Mouse (Mus musculus) liver, embryonic 14.5 days (tissue): ENCODE data around the gene Gna12. TPM values are rescaled to one million over a fixed set of nuclear protein-coding genes. Genes with fewer than 3 reads are reported as not detected.
A peak's percentile ranks its signal among the peaks of the same experiment; 100 is the strongest.

ENCODE experiments used
- ATAC-seq: fragments of 200-750 bp; cut with Nextera tagmentation; 2 replicates; pipeline ENCODE4 v1.8.0; 2017; ENCODE audit warnings: moderate number of reproducible peaks, mild to moderate bottlenecking, moderate library complexity; ENCODE audit not compliant: insufficient read depth
- DNase-seq, 3 experiments: peaks; one replicate each; pipeline ENCODE4 v3.0.0-alpha.2; 2012 to 2013; ENCODE audit warnings: low read depth in 3 of 3, low spot score in 3 of 3
- H3K27ac ChIP-seq: fragments of 300-500 bp; sonication (generic); 2 replicates; pipeline ENCODE4 v1.5.1; 2014; ENCODE audit warnings: moderate library complexity, mild to moderate bottlenecking, control low read depth, inconsistent platforms
- H3K27me3 ChIP-seq: fragments of 300-500 bp; sonication (generic); 2 replicates; pipeline ENCODE4 v1.6.1; 2014; ENCODE audit warnings: mild to moderate bottlenecking, low read length, moderate library complexity; ENCODE audit not compliant: control insufficient read depth, insufficient read depth
- H3K36me3 ChIP-seq: fragments of 300-500 bp; sonication (generic); replicated peaks from 2 replicates; pipeline ENCODE4 v1.6.1; 2014; ENCODE audit warnings: low read depth; ENCODE audit not compliant: control insufficient read depth, insufficient read depth
- H3K4me1 ChIP-seq, 2 experiments: fragments of 200-500 bp in 1 of 2; fragments of 300-500 bp in 1 of 2; sonication (generic) in 1 of 2; replicated peaks; 2 replicates each; pipeline ENCODE4 v1.6.1; 2012 to 2014; ENCODE audit warnings: antibody characterized with exemption in 1 of 2, inconsistent platforms in 1 of 2, low read length in 1 of 2; ENCODE audit not compliant: control insufficient read depth in 2 of 2, insufficient read depth in 2 of 2
- H3K4me2 ChIP-seq: fragments of 300-500 bp; sonication (generic); 2 replicates; pipeline ENCODE4 v1.6.1; 2014; ENCODE audit warnings: low read depth, mild to moderate bottlenecking, control low read depth, moderate library complexity
- H3K4me3 ChIP-seq, 2 experiments: fragments of 200-500 bp in 1 of 2; fragments of 300-500 bp in 1 of 2; sonication (generic) in 1 of 2; 2 replicates each; pipeline ENCODE4 v1.5.1; 2012 to 2014; ENCODE audit warnings: low read depth in 2 of 2, low read length in 2 of 2, mild to moderate bottlenecking in 2 of 2, control low read depth in 1 of 2, inconsistent platforms in 1 of 2, moderate library complexity in 1 of 2; ENCODE audit not compliant: insufficient read depth in 1 of 2
- H3K9ac ChIP-seq: fragments of 300-500 bp; sonication (generic); replicated peaks from 2 replicates; pipeline ENCODE4 v1.6.1; 2014; ENCODE audit warnings: mild to moderate bottlenecking, control low read depth, moderate library complexity
- H3K9me3 ChIP-seq: fragments of 300-500 bp; sonication (generic); 2 replicates; pipeline ENCODE4 v1.6.1; 2016; ENCODE audit warnings: low read length, mixed read lengths; ENCODE audit not compliant: control insufficient read depth
- CTCF ChIP-seq: IDR thresholded peaks from 2 replicates; pipeline ENCODE4 v1.5.1; 2016; ENCODE audit warnings: antibody characterized with exemption, low read depth, control low read depth
- EP300 ChIP-seq: IDR thresholded peaks from 2 replicates; pipeline ENCODE4 v1.6.1; 2016; ENCODE audit warnings: antibody characterized with exemption, low read depth
- WGBS: fragments of 180-500 bp; shearing (Covaris S2); extraction: QIAGEN DNeasy Blood & Tissue Kit; methylation state at CpG from one replicate; pipeline ENCODE4 v1.1.7; 2014; ENCODE audit not compliant: insufficient replicate concordance; 5-methylcytosine and 5-hydroxymethylcytosine counted together
- polyA plus RNA-seq, 2 experiments: library from polyadenylated mRNA; depleted of rRNA in 1 of 2; stranded (reverse) in 1 of 2; unstranded in 1 of 2; fragments of >200 nt; fragmentation: Nextera tagmentation in 1 of 2; extraction: Ambion mirVana in 1 of 2; gene quantifications; 2 replicates each; pipeline versions ENCODE4 v1.2.1 to v1.2.3; 2012 to 2014

Gene Gna12
- polyA plus RNA-seq, 2 experiments = 5.4 to 14.2 TPM

DNA sequence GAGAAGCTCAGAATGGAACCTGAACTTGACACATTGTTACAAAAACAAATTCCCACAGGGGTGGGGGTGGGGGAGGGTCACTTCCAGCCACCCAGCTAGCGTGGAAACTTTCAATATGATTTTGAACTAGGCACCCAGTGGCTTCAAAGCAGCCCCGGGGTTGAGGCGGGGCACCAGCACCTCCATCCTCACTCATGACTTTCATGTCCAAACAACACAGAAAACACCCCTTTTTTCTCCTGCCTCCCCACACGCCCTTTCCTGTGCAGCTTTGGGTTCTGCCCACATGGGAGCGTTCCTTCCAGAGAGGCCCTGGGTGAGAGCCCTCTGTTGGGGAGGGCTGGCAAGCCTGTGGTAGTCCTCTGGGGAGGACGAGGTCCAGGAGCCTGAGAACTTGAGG, 41.0 kb upstream of the Gna12 start:
- no peak overlapping the region for H3K27ac ChIP-seq
- H3K9me3 ChIP-seq = no peaks in the 10 kb centered on the region
- no peak overlapping the region for H3K4me2 ChIP-seq
- H3K27me3 ChIP-seq = no peaks in the 10 kb centered on the region
- DNase-seq = no peak
- 51% methylated on average over 6 of the region's 6 CpGs for WGBS
- H3K4me3 ChIP-seq = no peak overlapping the region
- TF ChIP-seq CTCF = no peak
- TF ChIP-seq EP300 = no peak
- H3K36me3 ChIP-seq = no peaks in the 10 kb centered on the region
- ATAC-seq = no peak
- H3K4me1 ChIP-seq = no peaks in the 10 kb centered on the region
- no peak overlapping the region for H3K9ac ChIP-seq

GRCm38 (mm10) chr5:140869034-140869433, 38.8 kb upstream of the Gna12 start:
- Histone ChIP-seq H3K9ac (no peak overlapping the region), H3K4me1 (no peaks in the 10 kb centered on the region), H3K9me3 (no peaks in the 10 kb centered on the region), H3K27ac (no peak overlapping the region), H3K4me3 (no peak overlapping the region), H3K4me2 (no peak overlapping the region), H3K36me3 (no peaks in the 10 kb centered on the region), H3K27me3 (no peaks in the 10 kb centered on the region)
- ATAC-seq (no peak), DNase-seq (peak in 1 of 3 experiments; percentile 33)
- peak; percentile 76 for TF ChIP-seq CTCF
- no peak for TF ChIP-seq EP300
- WGBS = 57% methylated on average over 2 of the region's 2 CpGs

- ATAC-seq (no peak), DNase-seq (no peak)
- Histone ChIP-seq H3K27ac (no peak overlapping the region), H3K4me3 (no peak overlapping the region), H3K9ac (no peak overlapping the region), H3K9me3 (no peaks in the 10 kb centered on the region), H3K36me3 (no peaks in the 10 kb centered on the region), H3K4me2 (no peak overlapping the region), H3K27me3 (no peaks in the 10 kb centered on the region), H3K4me1 (no peaks in the 10 kb centered on the region; a peak in 1 of 4 replicates)
- 61% methylated on average over 5 of the region's 5 CpGs for WGBS
- no peak for TF ChIP-seq EP300
- no peak for TF ChIP-seq CTCF
Measured at GRCm38 (mm10) chr5:140859730-140860129, 29.5 kb upstream of the Gna12 start.

- WGBS = 40% methylated on average over 3 of the region's 3 CpGs
- H3K9me3 ChIP-seq = no peaks in the 10 kb centered on the region
- TF ChIP-seq EP300 (no peak), CTCF (peak; percentile 52)
- no peak overlapping the region for H3K9ac ChIP-seq
- H3K27ac ChIP-seq = no peak overlapping the region
- H3K4me1 ChIP-seq = no peaks in the 10 kb centered on the region; a peak in 1 of 4 replicates
- H3K4me2 ChIP-seq = no peak overlapping the region
- DNase-seq = no peak
- no peak for ATAC-seq
- no peaks in the 10 kb centered on the region for H3K27me3 ChIP-seq
- no peaks in the 10 kb centered on the region for H3K36me3 ChIP-seq
- H3K4me3 ChIP-seq = no peak overlapping the region
Measured at GRCm38 (mm10) chr5:140858335-140858734, 28.1 kb upstream of the Gna12 start.

DNA sequence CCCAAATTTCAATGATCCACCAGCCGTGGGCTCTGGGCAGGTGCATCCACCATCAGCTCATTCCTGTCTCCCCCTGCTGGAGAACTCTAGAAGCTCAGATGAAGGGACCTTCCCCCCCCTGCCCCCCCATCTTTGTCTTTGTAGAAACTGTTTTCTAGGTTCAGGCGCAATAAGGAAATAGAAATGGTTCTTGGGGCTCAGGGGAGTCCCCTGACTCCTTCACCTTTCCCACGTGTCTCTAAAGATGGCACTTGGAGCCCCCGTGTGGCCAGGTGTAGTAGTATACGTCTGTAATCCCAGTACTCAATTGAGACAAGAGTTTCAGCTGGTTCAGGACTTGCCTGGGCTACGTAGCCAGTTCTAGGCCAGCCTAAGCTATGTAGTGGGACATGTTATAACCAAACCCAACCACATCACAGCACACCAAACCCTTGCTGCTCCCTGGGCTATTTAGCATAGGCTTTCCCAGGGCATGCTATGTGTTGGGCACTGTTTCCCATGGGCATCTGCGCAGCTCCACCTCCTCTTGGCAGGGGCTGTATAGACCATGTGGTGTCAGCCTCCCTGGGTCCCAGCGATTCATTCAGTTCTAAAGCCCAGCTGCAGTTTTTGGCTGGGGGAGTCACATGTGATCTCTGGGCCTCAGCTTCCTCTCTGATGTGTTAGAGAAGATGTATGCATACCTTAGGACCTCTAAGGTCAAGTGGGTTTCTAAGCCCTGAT, 27.4 kb upstream of the Gna12 start:
- no peak for ATAC-seq
- 46% methylated on average over 8 of the region's 8 CpGs for WGBS
- H3K4me1 ChIP-seq = peaks cover 0 to 2% of the 10 kb centered on the region in 2 experiments; a peak in 1 of 4 replicates
- no peak overlapping the region for H3K4me3 ChIP-seq
- no peak overlapping the region for H3K9ac ChIP-seq
- H3K27ac ChIP-seq = no peak overlapping the region
- H3K4me2 ChIP-seq = no peak overlapping the region
- no peaks in the 10 kb centered on the region for H3K27me3 ChIP-seq
- H3K36me3 ChIP-seq = no peaks in the 10 kb centered on the region
- no peaks in the 10 kb centered on the region for H3K9me3 ChIP-seq
- no peak for DNase-seq
- TF ChIP-seq EP300 (no peak), CTCF (peak; percentile 68)
